Mouse (Mus musculus) MN1 (cell line): ENCODE data around the gene C1qtnf2.
A peak's percentile ranks its signal among the peaks of the same experiment; 100 is the strongest.

Source experiments
- DNase-seq: peaks from one replicate; pipeline ENCODE4 v3.0.0-alpha.2; 2016; ENCODE audit warnings: low spot score

C1qtnf2 gene

DNA sequence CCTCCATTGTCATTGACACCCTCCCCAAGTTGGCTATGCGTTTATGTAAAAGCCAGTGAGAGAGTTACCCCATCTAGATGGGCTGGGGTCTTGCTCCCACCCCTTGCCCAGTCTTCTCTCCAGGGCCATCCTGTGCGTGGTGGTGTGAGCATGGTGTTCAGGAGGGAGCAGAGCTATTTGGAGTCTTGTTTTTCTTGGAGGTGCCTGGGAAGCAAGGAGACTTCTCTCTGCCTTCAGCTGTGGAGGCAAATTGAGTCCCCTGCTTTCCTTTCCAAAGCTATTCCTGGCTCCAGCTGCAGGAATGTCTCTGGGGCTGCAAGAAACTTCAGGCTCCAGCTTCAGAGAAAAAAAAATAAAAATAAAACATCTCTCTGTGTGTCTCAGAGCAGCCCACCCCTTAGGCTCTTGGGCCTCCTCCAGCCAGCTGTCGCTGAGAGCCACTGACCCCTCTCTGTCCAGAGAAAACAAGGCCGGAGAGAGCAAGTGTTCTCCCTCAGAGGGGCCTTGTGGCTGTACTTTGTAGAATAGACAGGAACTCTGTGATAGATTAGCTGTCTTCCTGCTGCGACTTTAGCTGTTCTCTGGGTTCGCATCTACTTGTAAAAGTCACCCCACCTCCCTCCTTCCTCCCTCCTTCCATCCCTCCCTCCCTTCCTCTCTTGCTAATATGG, 9.2 kb downstream of the C1qtnf2 start:
- no peak for DNase-seq

- no peak for DNase-seq
Observed at GRCm38 (mm10) chr11:43484057-43484456, 10.0 kb downstream of the C1qtnf2 start.

GRCm38 (mm10) chr11:43484652-43485051, 10.6 kb downstream of the C1qtnf2 start:
- DNase-seq, result no peak

DNA sequence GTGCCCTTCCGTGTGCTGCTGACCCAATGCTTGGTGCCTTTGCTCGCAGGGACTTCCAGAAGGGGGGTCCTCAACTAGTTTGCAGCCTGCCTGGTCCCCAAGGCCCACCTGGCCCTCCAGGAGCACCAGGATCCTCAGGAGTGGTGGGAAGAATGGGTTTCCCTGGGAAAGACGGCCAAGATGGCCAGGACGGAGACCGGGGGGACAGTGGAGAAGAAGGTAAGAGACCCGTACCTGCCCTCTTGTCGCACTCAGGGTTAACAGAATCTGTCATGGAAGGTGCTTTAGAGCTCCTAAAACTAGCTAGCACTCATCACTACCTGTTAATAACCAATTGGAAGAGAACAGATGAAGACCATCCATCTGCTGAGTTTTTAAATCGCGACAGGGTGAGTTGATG, 11.8 kb downstream of the C1qtnf2 start:
- DNase-seq, result no peak

DNA sequence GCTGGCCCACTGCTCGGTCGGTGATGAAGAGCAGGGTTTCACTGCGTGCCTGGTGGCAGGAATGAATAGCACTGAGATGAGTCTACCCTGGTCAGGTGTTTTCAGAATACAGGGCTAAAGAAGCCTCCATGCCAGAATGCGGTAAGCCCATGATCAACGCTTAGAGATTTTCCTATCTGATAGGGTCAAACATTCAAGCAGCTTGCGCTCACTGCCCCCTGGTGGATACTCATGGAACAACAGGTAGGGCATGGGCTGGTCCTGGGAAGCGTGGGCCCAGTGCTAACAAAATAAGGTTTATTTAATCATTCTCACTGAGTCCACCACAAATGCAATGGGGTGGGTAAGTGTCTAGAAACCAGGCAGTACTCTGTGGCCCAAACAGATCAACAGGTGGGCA, 18.6 kb downstream of the C1qtnf2 start:
- DNase-seq, result peak; percentile 85

DNA sequence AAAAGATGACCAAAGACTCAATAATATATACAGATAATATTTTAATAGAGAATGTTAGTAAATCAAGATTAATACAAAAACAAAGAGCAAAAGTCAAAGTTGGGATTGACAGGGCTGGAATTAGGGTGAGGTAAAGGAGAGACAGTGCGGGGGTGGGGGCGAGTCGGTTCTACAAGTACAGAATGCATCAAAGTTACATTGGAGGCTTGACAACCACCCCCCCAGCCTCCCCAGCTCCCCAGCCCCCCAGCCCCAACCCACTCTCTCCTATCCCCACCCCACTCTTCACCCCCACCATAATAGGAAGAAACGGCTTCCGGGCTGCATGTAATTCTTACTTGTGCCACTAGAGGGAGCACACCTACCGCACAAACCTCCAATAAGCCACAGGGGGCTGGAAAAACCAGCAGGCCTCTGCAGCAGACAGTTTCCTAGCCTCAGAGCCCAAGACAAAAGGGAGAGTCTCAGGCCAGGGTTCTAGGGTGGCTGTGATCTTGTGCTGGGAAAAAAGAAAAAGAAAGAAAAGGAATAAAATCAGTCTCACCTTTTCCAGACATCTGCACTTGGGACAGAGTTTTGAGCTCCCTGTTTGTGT, 19.8 kb downstream of the C1qtnf2 start:
- DNase-seq, result peak; percentile 85

GRCm38 (mm10) chr11:43495037-43495436, 21.0 kb downstream of the C1qtnf2 start:
- no peak for DNase-seq

GRCm38 (mm10) chr11:43495532-43495931, 21.5 kb downstream of the C1qtnf2 start:
- peak; percentile 96 for DNase-seq

DNA sequence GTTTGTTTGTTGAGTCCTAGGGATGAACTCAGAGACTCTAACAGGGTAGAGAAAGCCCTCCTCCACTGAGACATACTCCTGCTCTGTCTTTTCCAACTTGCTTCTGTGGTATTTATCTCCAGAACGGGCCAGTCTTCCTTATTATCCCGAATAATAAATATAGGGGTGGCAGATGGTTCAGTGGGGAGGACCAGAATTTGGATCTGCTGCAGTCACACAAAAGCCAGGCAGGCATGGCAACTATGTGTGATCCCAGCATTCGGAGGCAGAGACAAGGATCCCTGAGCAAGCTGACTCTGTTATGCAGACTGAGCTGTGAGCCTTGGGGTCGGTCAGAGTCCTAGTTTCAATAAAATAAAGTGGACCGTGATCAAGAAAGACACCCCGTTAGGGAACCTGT, 27.2 kb downstream of the C1qtnf2 start:
- DNase-seq, result no peak

GRCm38 (mm10) chr11:43505188-43505587, 31.1 kb downstream of the C1qtnf2 start:
- DNase-seq, result no peak

- DNase-seq, result no peak
Observed at GRCm38 (mm10) chr11:43507976-43508375, 33.9 kb downstream of the C1qtnf2 start.

DNA sequence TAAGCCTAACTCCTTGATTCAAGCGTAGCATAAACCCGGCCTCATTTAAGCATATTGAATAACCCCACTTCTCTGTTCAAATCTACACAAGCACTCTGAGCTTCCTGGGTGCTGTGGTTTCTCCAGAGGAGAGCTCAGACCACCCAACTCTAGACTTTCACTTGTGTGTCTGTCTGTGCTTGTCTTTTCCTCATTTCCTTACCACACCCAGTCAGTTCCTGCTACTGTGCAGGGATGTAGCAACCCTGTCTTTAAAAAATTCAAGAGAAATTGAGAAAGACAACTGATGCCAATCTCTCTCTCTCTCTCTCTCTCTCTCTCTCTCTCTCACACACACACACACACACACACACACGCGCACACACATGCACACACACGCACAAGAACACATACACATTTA, 35.8 kb downstream of the C1qtnf2 start:
- DNase-seq, result no peak

- DNase-seq, result no peak
Observed at GRCm38 (mm10) chr11:43512661-43513190, 38.6 kb downstream of the C1qtnf2 start.

- no peak for DNase-seq
Observed at GRCm38 (mm10) chr11:43516344-43517021, 42.4 kb downstream of the C1qtnf2 start.

GRCm38 (mm10) chr11:43517641-43518040, 43.6 kb downstream of the C1qtnf2 start:
- no peak for DNase-seq

DNA sequence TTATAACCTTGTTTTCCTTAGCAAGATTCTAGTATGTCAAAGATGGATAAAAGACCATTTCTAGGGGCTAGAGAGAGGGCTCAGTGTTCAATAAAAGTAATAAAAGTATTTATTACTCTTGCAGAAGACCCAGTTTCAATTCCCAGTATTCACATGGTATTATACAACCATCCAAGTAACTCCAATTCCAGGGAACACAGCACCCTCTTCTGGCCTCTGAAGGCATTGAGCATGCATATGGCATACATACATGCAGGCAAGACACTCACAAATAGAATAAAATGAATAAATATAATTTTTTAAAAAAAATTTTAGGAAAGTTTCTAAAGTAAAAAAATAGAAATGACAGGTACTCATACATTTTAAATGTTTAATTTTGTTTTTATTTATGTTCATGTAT, 44.0 kb downstream of the C1qtnf2 start:
- no peak for DNase-seq

- no peak for DNase-seq
Observed at GRCm38 (mm10) chr11:43518821-43519220, 44.7 kb downstream of the C1qtnf2 start.

GRCm38 (mm10) chr11:43520521-43520920, 46.4 kb downstream of the C1qtnf2 start:
- DNase-seq, result no peak

DNA sequence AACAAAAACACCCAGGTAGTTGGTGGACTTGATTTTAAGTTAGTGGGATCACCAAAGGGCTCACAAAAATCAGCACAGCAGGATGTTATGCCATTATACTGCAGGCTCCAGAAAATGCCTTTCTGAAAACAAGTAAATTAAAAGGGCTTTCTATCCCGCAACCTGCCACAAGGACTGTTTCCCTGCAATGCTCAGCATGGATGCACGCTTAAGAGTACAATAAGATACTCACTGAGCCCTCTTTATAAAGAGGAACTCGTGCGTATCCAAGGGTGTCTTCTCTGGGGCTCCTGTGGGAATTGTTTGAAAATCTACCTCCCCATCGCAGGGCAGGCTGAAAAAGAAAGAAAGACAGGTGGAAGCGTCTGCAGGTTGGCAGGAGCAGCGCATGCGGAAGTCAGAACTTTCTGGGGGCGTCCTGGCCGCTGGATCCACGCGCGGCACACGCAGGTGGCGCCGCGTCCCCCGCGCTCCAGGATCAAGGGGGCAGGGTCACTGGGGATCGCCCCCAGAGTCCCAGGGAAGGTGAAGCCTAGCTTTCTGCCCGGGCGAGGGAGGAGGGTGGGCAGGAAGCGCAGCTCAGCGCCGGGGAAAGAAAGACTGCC, 54.1 kb downstream of the C1qtnf2 start:
- peak; percentile 82 for DNase-seq

GRCm38 (mm10) chr11:43528683-43529499, 54.8 kb downstream of the C1qtnf2 start, which contains the start of gene Ccnjl:
TSS of gene Ccnjl (plus strand) at chr11:43528784.
- peak; percentile 84 for DNase-seq

GRCm38 (mm10) chr11:43530043-43530442, 56.0 kb downstream of the C1qtnf2 start:
- DNase-seq, result no peak

GRCm38 (mm10) chr11:43531619-43532018, 57.5 kb downstream of the C1qtnf2 start:
- no peak for DNase-seq
